Mouse (Mus musculus) heart, embryonic 11.5 days (tissue): ENCODE measurements around the gene Psmd3. TPM values are rescaled to one million over a fixed set of nuclear protein-coding genes. Genes with fewer than 3 reads are reported as not detected.

Experiments used
- ATAC-seq: fragments of 200-750 bp; cut with Nextera tagmentation; replicated peaks from 2 replicates; pipeline ENCODE4 v1.8.0; 2017; ENCODE audit warnings: moderate library complexity; ENCODE audit not compliant: insufficient number of reproducible peaks, low FRiP score, low TSS enrichment
- H3K27ac ChIP-seq: fragments of 300-500 bp; sonication (generic); 2 replicates; pipeline ENCODE4 v1.5.1; 2014; ENCODE audit warnings: mild to moderate bottlenecking, low read depth, low read length
- H3K27me3 ChIP-seq: fragments of 300-500 bp; sonication (generic); 2 replicates; pipeline ENCODE4 v1.6.1; 2014; ENCODE audit warnings: mild to moderate bottlenecking, low read length, mixed read lengths; ENCODE audit not compliant: control insufficient read depth, insufficient read depth
- H3K36me3 ChIP-seq: fragments of 300-500 bp; sonication (generic); 2 replicates; pipeline ENCODE4 v1.6.1; 2014; ENCODE audit warnings: mild to moderate bottlenecking, low read length, moderate library complexity, mixed read lengths; ENCODE audit not compliant: control insufficient read depth, insufficient read depth
- H3K4me1 ChIP-seq: fragments of 300-500 bp; sonication (generic); 2 replicates; pipeline ENCODE4 v1.6.1; 2014; ENCODE audit warnings: low read length; ENCODE audit not compliant: control insufficient read depth, insufficient read depth
- H3K4me2 ChIP-seq: fragments of 300-500 bp; sonication (generic); 2 replicates; pipeline ENCODE4 v1.6.1; 2014; ENCODE audit warnings: mild to moderate bottlenecking, moderate library complexity
- H3K4me3 ChIP-seq: fragments of 300-500 bp; sonication (generic); 2 replicates; pipeline ENCODE4 v1.5.1; 2014; ENCODE audit warnings: low read depth, low read length
- H3K9ac ChIP-seq: fragments of 300-500 bp; sonication (generic); 2 replicates; pipeline ENCODE4 v1.6.1; 2014; ENCODE audit warnings: mild to moderate bottlenecking, low read depth, low read length, moderate library complexity
- H3K9me3 ChIP-seq: fragments of 300-500 bp; sonication (generic); replicated peaks from 2 replicates; pipeline ENCODE4 v1.6.1; 2016; ENCODE audit warnings: low read length; ENCODE audit not compliant: control insufficient read depth
- WGBS: fragments of 180-500 bp; shearing (Covaris S2); extraction: QIAGEN DNeasy Blood & Tissue Kit; methylation state at CpG from one replicate; pipeline ENCODE4 v1.1.7; 2014; ENCODE audit not compliant: insufficient replicate concordance; 5-methylcytosine and 5-hydroxymethylcytosine counted together
- polyA plus RNA-seq: library from polyadenylated mRNA; unstranded; fragments of >200 nt; fragmentation: Nextera tagmentation; extraction: Ambion mirVana; gene quantifications from 2 replicates; pipeline ENCODE4 v1.2.1, GENCODE M21; 2014

Psmd3 gene
- polyA plus RNA-seq, 1 experiment from 2014 or later: 131 TPM

GRCm38 (mm10) chr11:98695408-98695807, 13.1 kb downstream of the Psmd3 start:
- Histone ChIP-seq H3K4me2 (no peak overlapping the region), H3K9ac (no peak overlapping the region), H3K27me3 (no peaks in the 10 kb centered on the region), H3K4me3 (no peak overlapping the region), H3K27ac (no peak overlapping the region), H3K9me3 (no peaks in the 10 kb centered on the region), H3K36me3 (peaks cover 30% of the 10 kb centered on the region), H3K4me1 (no peaks in the 10 kb centered on the region; the same call in 1 of the 2 replicates)
- WGBS: 75% methylated on average over 14 of the region's 14 CpGs
- no peak for ATAC-seq

GRCm38 (mm10) chr11:98696454-98697216, 14.3 kb downstream of the Psmd3 start:
- Histone ChIP-seq H3K4me2 (no peak overlapping the region), H3K27me3 (no peaks in the 10 kb centered on the region), H3K9me3 (no peaks in the 10 kb centered on the region), H3K4me3 (no peak overlapping the region), H3K9ac (no peak overlapping the region), H3K4me1 (no peaks in the 10 kb centered on the region; the same call in 1 of the 2 replicates), H3K36me3 (peaks cover 21% of the 10 kb centered on the region), H3K27ac (no peak overlapping the region)
- WGBS: 83% methylated on average over 14 of the region's 14 CpGs
- no peak for ATAC-seq

- H3K9me3 ChIP-seq: no peaks in the 10 kb centered on the region
- H3K27ac ChIP-seq: no peak overlapping the region
- 87% methylated on average over 12 of the region's 12 CpGs for WGBS
- no peak for ATAC-seq
- no peaks in the 10 kb centered on the region for H3K27me3 ChIP-seq
- H3K4me1 ChIP-seq: no peaks in the 10 kb centered on the region; the same call in 1 of the 2 replicates
- H3K36me3 ChIP-seq: peaks cover 21% of the 10 kb centered on the region
- no peak overlapping the region for H3K4me3 ChIP-seq
- no peak overlapping the region for H3K9ac ChIP-seq
- no peak overlapping the region for H3K4me2 ChIP-seq
Measured at GRCm38 (mm10) chr11:98697225-98697624, 14.9 kb downstream of the Psmd3 start.

- Histone ChIP-seq H3K27me3 (no peaks in the 10 kb centered on the region), H3K4me3 (no peak overlapping the region), H3K9ac (no peak overlapping the region), H3K4me2 (no peak overlapping the region), H3K9me3 (no peaks in the 10 kb centered on the region), H3K4me1 (no peaks in the 10 kb centered on the region; the same call in 1 of the 2 replicates), H3K27ac (no peak overlapping the region), H3K36me3 (peaks cover 12% of the 10 kb centered on the region)
- WGBS: 81% methylated on average over 16 of the region's 16 CpGs
- ATAC-seq: no peak
Measured at GRCm38 (mm10) chr11:98698849-98699640, 16.7 kb downstream of the Psmd3 start.

- no peaks in the 10 kb centered on the region; the same call in 1 of the 2 replicates for H3K4me1 ChIP-seq
- H3K4me2 ChIP-seq: no peak overlapping the region
- H3K4me3 ChIP-seq: no peak overlapping the region
- H3K27ac ChIP-seq: no peak overlapping the region
- 27% methylated on average over 4 of the region's 4 CpGs for WGBS
- H3K9me3 ChIP-seq: no peaks in the 10 kb centered on the region
- H3K36me3 ChIP-seq: peaks cover 6% of the 10 kb centered on the region; the same call in 1 of the 2 replicates
- no peak overlapping the region for H3K9ac ChIP-seq
- no peaks in the 10 kb centered on the region for H3K27me3 ChIP-seq
- ATAC-seq: no peak
Measured at GRCm38 (mm10) chr11:98699911-98700310, 17.6 kb downstream of the Psmd3 start.

- no peaks in the 10 kb centered on the region; the same call in 1 of the 2 replicates for H3K4me1 ChIP-seq
- H3K9me3 ChIP-seq: no peaks in the 10 kb centered on the region
- no peak within 1 kb of the TSS for H3K4me2 ChIP-seq
- H3K9ac ChIP-seq: peak within 1 kb of the TSS; percentile 28; the same call in 1 of the 2 replicates
- ATAC-seq: no peak
- H3K27ac ChIP-seq: no peak within 1 kb of the TSS
- no peak within 1 kb of the TSS for H3K4me3 ChIP-seq
- WGBS: 38% methylated on average over 10 of the region's 10 CpGs
- H3K27me3 ChIP-seq: no peaks in the 10 kb centered on the region
- H3K36me3 ChIP-seq: peaks cover 14% of the 10 kb centered on the region
Measured at GRCm38 (mm10) chr11:98701213-98701670, 18.9 kb downstream of the Psmd3 start, which contains the start of gene Csf3. Csf3 (plus strand) TSS chr11:98701263.

GRCm38 (mm10) chr11:98702323-98702722, 20.0 kb downstream of the Psmd3 start:
- ATAC-seq: no peak
- no peak overlapping the region for H3K4me3 ChIP-seq
- H3K4me2 ChIP-seq: no peak overlapping the region
- H3K4me1 ChIP-seq: no peaks in the 10 kb centered on the region; the same call in 1 of the 2 replicates
- H3K27me3 ChIP-seq: no peaks in the 10 kb centered on the region
- H3K9me3 ChIP-seq: no peaks in the 10 kb centered on the region
- 63% methylated on average over 5 of the region's 5 CpGs for WGBS
- no peak overlapping the region for H3K27ac ChIP-seq
- peaks cover 19% of the 10 kb centered on the region for H3K36me3 ChIP-seq
- no peak overlapping the region for H3K9ac ChIP-seq

GRCm38 (mm10) chr11:98705021-98705420, 22.7 kb downstream of the Psmd3 start:
- WGBS: 96% methylated on average over 10 of the region's 10 CpGs
- Histone ChIP-seq H3K9me3 (no peaks in the 10 kb centered on the region), H3K27me3 (no peaks in the 10 kb centered on the region), H3K27ac (no peak overlapping the region), H3K9ac (no peak overlapping the region), H3K4me2 (no peak overlapping the region), H3K36me3 (peaks cover 28% of the 10 kb centered on the region), H3K4me3 (no peak overlapping the region), H3K4me1 (peaks cover 5% of the 10 kb centered on the region; the same call in 1 of the 2 replicates)
- ATAC-seq: no peak
